Mouse (Mus musculus) CH12.LX (cell line): Measurements from ENCODE around the gene Pik3ca. TPM values are rescaled to one million over a fixed set of nuclear protein-coding genes. Genes with fewer than 3 reads are reported as not detected.

Experiments used
- DNase-seq: peaks from one replicate; pipeline ENCODE4 v3.0.0-alpha.2; 2013; ENCODE audit errors: extremely low read depth
- H3K27ac ChIP-seq: 2 replicates; pipeline ENCODE4 v1.5.1; 2012; ENCODE audit warnings: low read depth, mild to moderate bottlenecking, control low read depth, moderate library complexity; ENCODE audit not compliant: insufficient read depth
- H3K27me3 ChIP-seq: replicated peaks from 2 replicates; pipeline ENCODE3; 2012; ENCODE audit warnings: inconsistent platforms
- H3K36me3 ChIP-seq, 2 experiments: replicated peaks in 1 of 2; 2 replicates each; pipeline versions ENCODE3 to v1.6.1; 2012; ENCODE audit warnings: inconsistent platforms in 1 of 2, low read length in 1 of 2, mild to moderate bottlenecking in 1 of 2, mixed read lengths in 1 of 2, moderate library complexity in 1 of 2; ENCODE audit not compliant: control insufficient read depth in 1 of 2, insufficient read depth in 1 of 2
- H3K4me1 ChIP-seq, 2 experiments: 2 replicates each; pipeline ENCODE4 v1.6.1; 2012; ENCODE audit warnings: inconsistent platforms in 1 of 2, moderate library complexity in 1 of 2; ENCODE audit not compliant: insufficient read depth in 2 of 2, control insufficient read depth in 1 of 2
- H3K4me2 ChIP-seq: 2 replicates; pipeline ENCODE4 v1.6.1; 2012; ENCODE audit warnings: low read depth, mild to moderate bottlenecking, control low read depth; ENCODE audit not compliant: poor library complexity, insufficient read depth, severe bottlenecking
- H3K4me3 ChIP-seq, 3 experiments: fragments of 150-350 bp in 1 of 3; sonication (generic) in 1 of 3; replicated peaks in 1 of 3; 2 replicates each; pipeline versions ENCODE3 to v1.5.1; 2011 to 2012; ENCODE audit warnings: low read depth in 2 of 3, low read length in 2 of 3, mild to moderate bottlenecking in 2 of 3, moderate library complexity in 2 of 3, control low read depth in 1 of 3, improper control_type of control experiment in 1 of 3, inconsistent platforms in 1 of 3, mixed read lengths in 1 of 3; ENCODE audit not compliant: poor library complexity in 1 of 3
- H3K79me2 ChIP-seq: replicated peaks from 2 replicates; pipeline ENCODE4 v1.6.1; 2012; ENCODE audit warnings: mild to moderate bottlenecking, moderate library complexity; ENCODE audit not compliant: control insufficient read depth, poor library complexity, insufficient read depth, severe bottlenecking; ENCODE audit errors: extremely low read depth
- H3K9ac ChIP-seq: 2 replicates; pipeline ENCODE4 v1.6.1; 2012; ENCODE audit warnings: low read depth, mild to moderate bottlenecking, control low read depth, moderate library complexity; ENCODE audit not compliant: insufficient read depth
- H3K9me3 ChIP-seq: replicated peaks from 2 replicates; pipeline ENCODE3; 2012; ENCODE audit warnings: low read length, inconsistent platforms, mixed read lengths
- BHLHE40 ChIP-seq: IDR thresholded peaks from 2 replicates; pipeline ENCODE4 v1.6.1; 2011; ENCODE audit warnings: mild to moderate bottlenecking, low read depth, low read length, improper control_type of control experiment
- CHD1 ChIP-seq: IDR thresholded peaks from 2 replicates; pipeline ENCODE4 v1.6.1; 2012; ENCODE audit warnings: low read depth, low read length, improper control_type of control experiment, inconsistent platforms
- CHD2 ChIP-seq: IDR thresholded peaks from 2 replicates; pipeline ENCODE4 v1.6.1; 2011; ENCODE audit warnings: low read length, improper control_type of control experiment
- E2F4 ChIP-seq: IDR thresholded peaks from 2 replicates; pipeline ENCODE4 v1.6.1; 2011; ENCODE audit warnings: low read depth, low read length, improper control_type of control experiment; ENCODE audit not compliant: insufficient replicate concordance
- ELF1 ChIP-seq: IDR thresholded peaks from 2 replicates; pipeline ENCODE4 v1.6.1; 2014; ENCODE audit warnings: low read depth, mild to moderate bottlenecking, inconsistent platforms, low read length, improper control_type of control experiment
- EP300 ChIP-seq: IDR thresholded peaks from 2 replicates; pipeline ENCODE4 v1.6.1; 2011; ENCODE audit warnings: low read length, improper control_type of control experiment
- ETS1 ChIP-seq: conservative IDR thresholded peaks from 2 replicates; pipeline ENCODE4 v1.6.1; 2012; ENCODE audit warnings: low read depth, mild to moderate bottlenecking, inconsistent platforms, low read length, improper control_type of control experiment, moderate library complexity
- IRF4 ChIP-seq: IDR thresholded peaks from 2 replicates; pipeline ENCODE4 v1.6.1; 2014; ENCODE audit warnings: low read depth, mild to moderate bottlenecking, inconsistent platforms, low read length, improper control_type of control experiment
- JUN ChIP-seq: IDR thresholded peaks from 2 replicates; pipeline ENCODE4 v1.6.1; 2011; ENCODE audit warnings: low read depth, mild to moderate bottlenecking, low read length, improper control_type of control experiment, moderate library complexity; ENCODE audit not compliant: insufficient read depth
- JUND ChIP-seq: conservative IDR thresholded peaks from 2 replicates; pipeline ENCODE4 v1.6.1; 2011; ENCODE audit warnings: low read depth, low read length, improper control_type of control experiment
- KAT2A ChIP-seq: IDR thresholded peaks from 2 replicates; pipeline ENCODE4 v1.6.1; 2012; ENCODE audit warnings: low read length, improper control_type of control experiment, inconsistent platforms; ENCODE audit not compliant: insufficient replicate concordance
- MAFK ChIP-seq: IDR thresholded peaks from 2 replicates; pipeline ENCODE4 v1.6.1; 2011; ENCODE audit warnings: low read length, improper control_type of control experiment; ENCODE audit not compliant: insufficient replicate concordance
- MAX ChIP-seq: IDR thresholded peaks from 2 replicates; pipeline ENCODE4 v1.6.1; 2011; ENCODE audit warnings: low read length, improper control_type of control experiment
- MAZ ChIP-seq: IDR thresholded peaks from 2 replicates; pipeline ENCODE4 v1.6.1; 2012; ENCODE audit warnings: low read depth, mild to moderate bottlenecking, inconsistent platforms, low read length, improper control_type of control experiment, moderate library complexity
- MXI1 ChIP-seq: IDR thresholded peaks from 2 replicates; pipeline ENCODE4 v1.6.1; 2011; ENCODE audit warnings: mild to moderate bottlenecking, low read depth, low read length, improper control_type of control experiment
- MYC ChIP-seq: IDR thresholded peaks from 2 replicates; pipeline ENCODE4 v1.6.1; 2011; ENCODE audit warnings: low read depth, mild to moderate bottlenecking, improper control_type of control experiment, low read length
- NELFE ChIP-seq: IDR thresholded peaks from 2 replicates; pipeline ENCODE4 v1.6.1; 2011; ENCODE audit warnings: low read depth, low read length, improper control_type of control experiment
- NRF1 ChIP-seq: IDR thresholded peaks from 2 replicates; pipeline ENCODE4 v1.6.1; 2014; ENCODE audit warnings: low read depth, mild to moderate bottlenecking, inconsistent platforms, low read length, improper control_type of control experiment, moderate library complexity
- PAX5 ChIP-seq: IDR thresholded peaks from 2 replicates; pipeline ENCODE4 v1.6.1; 2012; ENCODE audit warnings: low read length, inconsistent platforms, mixed read lengths
- POLR2A ChIP-seq: IDR thresholded peaks from 2 replicates; pipeline ENCODE4 v1.6.1; 2011; ENCODE audit warnings: low read depth, mild to moderate bottlenecking, improper control_type of control experiment, low read length
- RCOR1 ChIP-seq: conservative IDR thresholded peaks from 2 replicates; pipeline ENCODE4 v1.6.1; 2012; ENCODE audit warnings: low read depth, mild to moderate bottlenecking, inconsistent platforms, low read length, improper control_type of control experiment
- USF1 ChIP-seq: IDR thresholded peaks from 2 replicates; pipeline ENCODE4 v1.6.1; 2014; ENCODE audit warnings: low read depth, mild to moderate bottlenecking, inconsistent platforms, low read length, improper control_type of control experiment
- USF2 ChIP-seq: conservative IDR thresholded peaks from 2 replicates; pipeline ENCODE4 v1.6.1; 2011; ENCODE audit warnings: low read depth, low read length, improper control_type of control experiment
- ZMIZ1 ChIP-seq: IDR thresholded peaks from 2 replicates; pipeline ENCODE4 v1.6.1; 2012; ENCODE audit warnings: low read depth, mild to moderate bottlenecking, inconsistent platforms, low read length, improper control_type of control experiment
- ZNF384 ChIP-seq: IDR thresholded peaks from 2 replicates; pipeline ENCODE4 v1.6.1; 2012; ENCODE audit warnings: low read depth, low read length, improper control_type of control experiment, inconsistent platforms
- dilution Hi-C: fragments of 300-500 bp; cut with MboI; formaldehyde crosslinking; loops from 2 replicates; pipeline ENCODE4 v1.14.3; 2020; ENCODE audit warnings: low sequenced_read_pairs; ENCODE audit not compliant: extremely low pct_unique_long_range_greater_than_20kb, extremely low pct_ligation_motif_present
- in situ Hi-C: fragments of 300-500 bp; cut with MboI; formaldehyde crosslinking; loops from 3 replicates; pipeline ENCODE4 v1.14.3; 2019; ENCODE audit warnings: low sequenced_read_pairs, low pct_ligation_motif_present, low pct_unique_long_range_greater_than_20kb, mixed read lengths
- polyA plus RNA-seq: library from polyadenylated mRNA; unstranded; fragments of >175 nt; gene quantifications from 2 replicates; pipeline ENCODE4 v1.2.1, GENCODE M21; 2012; ENCODE audit warnings: low read depth; ENCODE audit not compliant: insufficient read length
- total RNA-seq, 2 experiments: library from RNA; depleted of rRNA; stranded (reverse); fragments of 300-350 nt in 1 of 2; fragments of >200 nt in 1 of 2; gene quantifications; 2 replicates each; pipeline ENCODE4 v1.2.3; 2012 to 2014

Pik3ca gene
- total and polyA plus RNA-seq, 3 experiments = 19.1 to 26.5 (median 19.6) TPM

- dilution Hi-C loops (no loop called here), in situ Hi-C loops (no loop called here)
- peak within 1 kb of the TSS; percentile 79 for H3K4me2 ChIP-seq
- DNase-seq = peak; percentile 70
- H3K4me1 ChIP-seq = peaks cover 17 to 54% of the 10 kb centered on the region in 2 experiments
- peak within 1 kb of the TSS; percentile 82 for H3K27ac ChIP-seq
- H3K9ac ChIP-seq = peak within 1 kb of the TSS; percentile 61
- TF ChIP-seq ZMIZ1 (no peak), JUND (peak; percentile 69; the same call in 1 of the 2 replicates), KAT2A (0 out of 2 replicates have a peak, but pooled peaks have one; percentile 43), IRF4 (peak; percentile 81), NELFE (peak; percentile 74; the same call in 1 of the 2 replicates), MAX (no peak), E2F4 (no peak), USF2 (no peak), JUN (peak; percentile 71; the same call in 1 of the 2 replicates), CHD1 (peak; percentile 76; the same call in 1 of the 2 replicates), POLR2A (peak; percentile 78), PAX5 (no peak), MYC (no peak), USF1 (no peak), MXI1 (no peak), ZNF384 (no peak), RCOR1 (no peak), MAZ (0 out of 2 replicates have a peak, but pooled peaks have one; percentile 53), NRF1 (peak; percentile 89), EP300 (peak; percentile 65), MAFK (no peak), ETS1 (peak; percentile 56), BHLHE40 (no peak), ELF1 (peak; percentile 65), CHD2 (no peak)
- H3K9me3 ChIP-seq = no peaks in the 10 kb centered on the region
- peak within 1 kb of the TSS; percentile 82 to 97 (median 84) for H3K4me3 ChIP-seq
- H3K79me2 ChIP-seq = peaks cover 37% of the 10 kb centered on the region
- H3K36me3 ChIP-seq = peaks cover 3 to 17% of the 10 kb centered on the region in 2 experiments
- no peaks in the 10 kb centered on the region for H3K27me3 ChIP-seq
These were observed 31.8 kb upstream of the Pik3ca start, which contains the start of gene Zmat3 for GRCm38 (mm10) chr3:32365546-32366245. Gene Zmat3, minus strand, starts transcription at chr3:32366014.
